Mouse (Mus musculus) megakaryocyte, embryonic 14.5 days (primary cell): ENCODE measurements around the gene Dcaf8. TPM values are rescaled to one million over a fixed set of nuclear protein-coding genes. Genes with fewer than 3 reads are reported as not detected.

ENCODE experiments used
- H3K27me3 ChIP-seq: replicated peaks from 2 replicates; pipeline ENCODE3; 2012; ENCODE audit warnings: inconsistent platforms
- H3K36me3 ChIP-seq: replicated peaks from 2 replicates; pipeline ENCODE3; 2012; ENCODE audit warnings: low read length, inconsistent platforms, mixed read lengths
- H3K4me1 ChIP-seq: 2 replicates; pipeline ENCODE4 v1.6.1; 2012; ENCODE audit warnings: inconsistent platforms
- H3K4me3 ChIP-seq: replicated peaks from 2 replicates; pipeline ENCODE3; 2012; ENCODE audit warnings: moderate library complexity, mild to moderate bottlenecking, inconsistent platforms
- H3K9me3 ChIP-seq: 2 replicates; pipeline ENCODE4 v1.6.1; 2012; ENCODE audit warnings: inconsistent platforms
- FLI1 ChIP-seq: IDR thresholded peaks from 2 replicates; pipeline ENCODE4 v1.6.1; 2012; ENCODE audit warnings: low read length, inconsistent platforms, mixed read lengths
- GATA1 ChIP-seq: IDR thresholded peaks from 3 replicates; pipeline ENCODE4 v1.6.1; 2012; ENCODE audit warnings: mixed read lengths, low read length, inconsistent platforms, borderline replicate concordance
- polyA plus RNA-seq: library from polyadenylated mRNA; stranded (reverse); fragments of >175 nt; gene quantifications from 2 replicates; pipeline ENCODE4 v1.2.3, GENCODE M21; 2012; ENCODE audit warnings: low replicate concordance; ENCODE audit not compliant: insufficient read depth

Dcaf8 gene
- polyA plus RNA-seq, 1 experiment = 34.6 TPM

DNA sequence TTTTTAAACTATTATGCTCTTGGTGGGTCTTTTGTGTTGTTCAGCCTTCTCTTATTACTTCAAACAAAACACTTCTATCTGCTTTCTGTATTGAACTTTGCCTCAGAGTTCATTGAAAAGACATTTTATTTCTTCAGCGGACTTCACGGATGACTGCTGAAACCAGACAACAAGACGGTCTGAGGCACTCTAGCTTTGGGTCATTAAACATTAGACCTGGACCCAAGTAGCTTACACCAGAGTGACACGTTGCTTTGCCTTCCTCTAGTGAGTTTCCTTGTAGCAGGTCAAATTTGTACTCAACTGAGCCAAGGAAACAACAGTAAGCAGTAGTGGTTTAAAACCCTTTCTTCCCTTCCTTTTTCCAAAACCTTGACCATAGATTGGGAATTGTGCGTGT is 20.0 kb downstream of the Dcaf8 start:
- H3K4me1 ChIP-seq = peaks cover 10% of the 10 kb centered on the region; the same call in 1 of the 2 replicates
- no peaks in the 10 kb centered on the region for H3K9me3 ChIP-seq
- no peaks in the 10 kb centered on the region for H3K27me3 ChIP-seq
- TF ChIP-seq FLI1 = no peak
- TF ChIP-seq GATA1 = no peak
- no peak overlapping the region for H3K4me3 ChIP-seq
- H3K36me3 ChIP-seq = peaks cover 98% of the 10 kb centered on the region

GRCm38 (mm10) chr1:172169809-172170208 is 21.9 kb downstream of the Dcaf8 start:
- Histone ChIP-seq H3K4me3 (no peak overlapping the region), H3K4me1 (no peaks in the 10 kb centered on the region), H3K27me3 (no peaks in the 10 kb centered on the region), H3K36me3 (peaks cover 98% of the 10 kb centered on the region), H3K9me3 (no peaks in the 10 kb centered on the region)
- TF ChIP-seq GATA1 (no peak), FLI1 (no peak)

- TF ChIP-seq GATA1 (no peak), FLI1 (no peak)
- Histone ChIP-seq H3K9me3 (no peaks in the 10 kb centered on the region), H3K27me3 (no peaks in the 10 kb centered on the region), H3K4me1 (no peaks in the 10 kb centered on the region), H3K4me3 (no peak overlapping the region), H3K36me3 (peaks cover 96% of the 10 kb centered on the region)
These were observed 24.5 kb downstream of the Dcaf8 start for GRCm38 (mm10) chr1:172172381-172172780.

DNA sequence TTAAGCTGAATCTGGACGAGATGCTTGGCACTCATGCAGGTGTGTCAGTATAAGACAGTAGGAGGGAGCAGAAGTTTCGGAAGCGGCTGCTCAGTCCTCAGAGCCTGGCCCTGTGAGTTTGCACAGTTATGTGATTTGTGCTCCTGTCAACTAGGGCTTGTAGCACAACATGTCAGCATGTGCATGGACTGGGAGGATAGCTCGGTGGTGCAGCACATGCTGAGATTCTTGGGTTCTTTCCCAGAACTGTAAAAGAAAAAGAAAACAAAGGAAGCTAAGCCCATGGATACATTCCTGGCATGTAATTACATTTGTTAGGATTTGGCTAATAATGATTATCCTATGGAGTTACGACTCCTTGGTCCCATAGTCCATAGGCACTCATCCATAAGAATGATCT is 25.3 kb downstream of the Dcaf8 start:
- Histone ChIP-seq H3K27me3 (no peaks in the 10 kb centered on the region), H3K36me3 (peaks cover 96% of the 10 kb centered on the region), H3K4me1 (no peaks in the 10 kb centered on the region), H3K4me3 (no peak overlapping the region), H3K9me3 (no peaks in the 10 kb centered on the region)
- TF ChIP-seq FLI1 (no peak), GATA1 (no peak)

- Histone ChIP-seq H3K9me3 (no peaks in the 10 kb centered on the region), H3K4me1 (0 out of 2 replicates have a peak, but pooled peaks cover 3% of the 10 kb centered on the region), H3K4me3 (no peak overlapping the region), H3K27me3 (no peaks in the 10 kb centered on the region), H3K36me3 (peaks cover 96% of the 10 kb centered on the region)
- TF ChIP-seq FLI1 = no peak
- no peak for TF ChIP-seq GATA1
These were observed 29.9 kb downstream of the Dcaf8 start for GRCm38 (mm10) chr1:172177791-172178190.

DNA sequence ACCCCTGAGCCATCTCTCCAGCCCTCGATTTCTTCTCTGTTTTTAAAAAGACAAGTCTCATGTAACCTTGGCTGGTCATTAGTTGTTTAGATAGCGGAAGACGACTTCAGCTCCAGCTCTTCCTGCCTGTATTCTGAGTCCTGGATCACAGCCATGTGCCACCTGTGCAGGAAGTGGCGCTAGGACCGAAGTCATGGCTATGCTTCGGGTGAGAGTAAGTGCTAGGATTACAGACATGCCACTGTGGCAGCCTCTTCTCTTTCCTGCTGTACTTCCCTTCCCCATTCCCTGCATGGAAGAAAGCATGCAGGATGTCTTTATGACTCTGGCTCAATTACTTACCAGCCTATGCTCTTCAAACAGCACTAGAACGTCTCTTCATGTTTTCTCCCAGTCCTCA is 31.2 kb downstream of the Dcaf8 start:
- H3K36me3 ChIP-seq = peaks cover 89% of the 10 kb centered on the region
- peaks cover 4% of the 10 kb centered on the region; the same call in 1 of the 2 replicates for H3K4me1 ChIP-seq
- H3K4me3 ChIP-seq = no peak overlapping the region
- H3K27me3 ChIP-seq = no peaks in the 10 kb centered on the region
- TF ChIP-seq GATA1 = no peak
- TF ChIP-seq FLI1 = no peak
- H3K9me3 ChIP-seq = no peaks in the 10 kb centered on the region

DNA sequence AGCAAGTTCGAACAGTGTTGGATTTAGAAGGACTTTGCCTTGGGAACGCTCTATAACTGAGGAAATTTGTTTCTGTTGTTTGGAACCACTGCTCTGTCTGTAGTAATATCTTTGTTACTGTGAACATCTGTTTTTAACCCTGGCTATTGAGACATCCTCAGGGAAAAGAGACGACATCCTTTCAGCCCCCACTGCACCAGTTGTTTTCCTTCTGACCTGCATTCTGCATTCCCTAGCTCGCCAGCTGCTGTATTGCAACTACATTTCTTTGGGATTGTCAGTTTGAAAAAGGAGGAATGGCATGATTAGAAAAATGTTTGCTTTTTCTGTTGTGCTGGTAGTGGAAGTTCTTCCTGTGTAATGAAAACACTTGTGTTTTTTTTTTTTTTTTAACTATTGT is 33.0 kb downstream of the Dcaf8 start:
- Histone ChIP-seq H3K27me3 (no peaks in the 10 kb centered on the region), H3K4me1 (peaks cover 4% of the 10 kb centered on the region; the same call in 1 of the 2 replicates), H3K9me3 (no peaks in the 10 kb centered on the region), H3K36me3 (peaks cover 88% of the 10 kb centered on the region), H3K4me3 (no peak overlapping the region)
- no peak for TF ChIP-seq FLI1
- TF ChIP-seq GATA1 = no peak

DNA sequence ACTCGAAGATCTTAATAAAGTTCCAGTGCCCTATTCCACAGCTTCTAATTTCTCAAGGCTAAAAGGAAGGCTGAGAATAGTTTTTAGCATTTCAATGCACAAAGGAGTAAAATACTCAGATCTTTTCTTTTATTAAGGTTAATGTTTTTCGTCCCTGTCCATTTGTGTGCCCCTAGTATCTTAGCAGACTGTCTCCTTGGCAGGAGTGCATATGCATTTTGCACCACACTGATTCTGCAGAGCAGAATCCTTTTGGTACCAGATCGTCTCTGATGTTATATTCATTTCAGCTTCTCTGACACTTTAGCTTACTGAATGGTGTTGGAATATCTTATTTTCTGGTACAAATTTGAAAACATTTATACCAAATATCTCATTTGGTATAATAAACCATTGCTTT is 33.9 kb downstream of the Dcaf8 start:
- peaks cover 89% of the 10 kb centered on the region for H3K36me3 ChIP-seq
- no peaks in the 10 kb centered on the region for H3K27me3 ChIP-seq
- H3K4me1 ChIP-seq = peaks cover 5% of the 10 kb centered on the region
- TF ChIP-seq GATA1 (no peak), FLI1 (no peak)
- no peaks in the 10 kb centered on the region for H3K9me3 ChIP-seq
- H3K4me3 ChIP-seq = no peak overlapping the region

GRCm38 (mm10) chr1:172183056-172183455 is 35.2 kb downstream of the Dcaf8 start:
- Histone ChIP-seq H3K9me3 (no peaks in the 10 kb centered on the region), H3K4me3 (no peak overlapping the region), H3K27me3 (no peaks in the 10 kb centered on the region), H3K4me1 (peaks cover 7% of the 10 kb centered on the region), H3K36me3 (peaks cover 89% of the 10 kb centered on the region)
- TF ChIP-seq GATA1 (no peak), FLI1 (no peak)

- Histone ChIP-seq H3K36me3 (peaks cover 91% of the 10 kb centered on the region), H3K9me3 (no peaks in the 10 kb centered on the region), H3K27me3 (no peaks in the 10 kb centered on the region), H3K4me1 (peaks cover 7% of the 10 kb centered on the region), H3K4me3 (no peak overlapping the region)
- TF ChIP-seq GATA1 = no peak
- TF ChIP-seq FLI1 = no peak
These were observed 36.0 kb downstream of the Dcaf8 start for GRCm38 (mm10) chr1:172183915-172184314.
